Mouse (Mus musculus) left cerebral cortex, adult 2 months (tissue): ENCODE measurements around the gene Ppp1r14a. TPM values are rescaled to one million over a fixed set of nuclear protein-coding genes. Genes with fewer than 3 reads are reported as not detected.

Experiments
- DNase-seq, 2 experiments: peaks; one replicate each; pipeline ENCODE4 v3.0.0; 2021 to 2022; ENCODE audit warnings: low spot score in 2 of 2, mixed read lengths in 1 of 2; ENCODE audit errors: extremely low spot score in 1 of 2
- H3K27ac ChIP-seq: fragments of 200-600 bp; 2 replicates; pipeline ENCODE4 v1.8.1; 2022
- H3K4me3 ChIP-seq: fragments of 200-600 bp; 2 replicates; pipeline ENCODE4 v1.8.1; 2022
- CTCF ChIP-seq: fragments of 200-600 bp; IDR thresholded peaks from 2 replicates; pipeline ENCODE4 v1.8.1; 2022; ENCODE audit warnings: antibody characterized with exemption, mild to moderate bottlenecking, moderate library complexity
- intact Hi-C: fragments of 180-260 bp; cut with DNase I; formaldehyde crosslinking; loops from one replicate; pipeline ENCODE4 v1.15.1; 2025
- total RNA-seq, 2 experiments: library from RNA; stranded (reverse); gene quantifications; 2 replicates each; pipeline ENCODE4 v1.2.3; 2021

The Ppp1r14a gene
- total RNA-seq, 2 experiments from 2014 or later, result 15.1 to 18.2 TPM

GRCm38 (mm10) chr7:29281201-29282073, 7.7 kb upstream of the Ppp1r14a start, which contains the start of gene Spint2:
Gene Spint2, minus strand, starts transcription at chr7:29281912.
- Histone ChIP-seq H3K27ac (no peak within 1 kb of the TSS), H3K4me3 (peak within 1 kb of the TSS; percentile 60)
- DNase-seq, result peak; percentile 40 to 47
- no peak; the same call in 1 of the 2 replicates for TF ChIP-seq CTCF
- intact Hi-C loops, result no loop called here

GRCm38 (mm10) chr7:29282074-29282554, 7.0 kb upstream of the Ppp1r14a start:
- peak overlapping the region; percentile 60 for H3K4me3 ChIP-seq
- TF ChIP-seq CTCF, result no peak
- no peak for DNase-seq
- no peak overlapping the region for H3K27ac ChIP-seq
- intact Hi-C loops, result no loop called here

- no peak overlapping the region for H3K4me3 ChIP-seq
- no peak for DNase-seq
- TF ChIP-seq CTCF, result no peak
- intact Hi-C loops, result no loop called here
- H3K27ac ChIP-seq, result no peak overlapping the region
Measured at GRCm38 (mm10) chr7:29283876-29284275, 5.2 kb upstream of the Ppp1r14a start.

- Histone ChIP-seq H3K27ac (no peak overlapping the region), H3K4me3 (no peak overlapping the region)
- intact Hi-C loops, result no loop called here
- no peak for DNase-seq
- TF ChIP-seq CTCF, result no peak
Measured at GRCm38 (mm10) chr7:29284523-29284922, 4.6 kb upstream of the Ppp1r14a start.

- Histone ChIP-seq H3K27ac (no peak overlapping the region), H3K4me3 (no peak overlapping the region)
- intact Hi-C loops, result loop anchor here (5.0 kb wide), 1 partner anchor 235 kb away; no protein-coding TSS in a partner anchor
- TF ChIP-seq CTCF, result no peak; the same call in 1 of the 2 replicates
- DNase-seq, result no peak
Measured at GRCm38 (mm10) chr7:29287481-29287880, 1.6 kb upstream of the Ppp1r14a start.

GRCm38 (mm10) chr7:29288079-29288478, 1.0 kb upstream of the Ppp1r14a start:
- Histone ChIP-seq H3K27ac (no peak overlapping the region), H3K4me3 (no peak overlapping the region)
- no peak for TF ChIP-seq CTCF
- intact Hi-C loops, result loop anchor here (5.0 kb wide), 1 partner anchor 234 kb away; no protein-coding TSS in a partner anchor
- no peak for DNase-seq

- Histone ChIP-seq H3K27ac (peak overlapping the region; percentile 11; the same call in 1 of the 2 replicates), H3K4me3 (peak overlapping the region; percentile 43)
- no peak for DNase-seq
- intact Hi-C loops, result loop anchor here (5.0 kb wide), 1 partner anchor 232 kb away; no protein-coding TSS in a partner anchor
- no peak for TF ChIP-seq CTCF
Measured at GRCm38 (mm10) chr7:29289856-29290255, 748 bp downstream of the Ppp1r14a start.

GRCm38 (mm10) chr7:29290691-29291485, 1.8 kb downstream of the Ppp1r14a start:
- intact Hi-C loops, result no loop called here
- H3K27ac ChIP-seq, result peak overlapping the region; percentile 73
- no peak for TF ChIP-seq CTCF
- no peak for DNase-seq
- H3K4me3 ChIP-seq, result 0 out of 2 replicates have a peak overlapping the region, but pooled peaks have one; percentile 5

- Histone ChIP-seq H3K27ac (peak overlapping the region; percentile 73), H3K4me3 (0 out of 2 replicates have a peak overlapping the region, but pooled peaks have one; percentile 5)
- intact Hi-C loops, result no loop called here
- no peak for TF ChIP-seq CTCF
- DNase-seq, result no peak
Measured at GRCm38 (mm10) chr7:29291616-29292457, 2.7 kb downstream of the Ppp1r14a start.

- intact Hi-C loops, result no loop called here
- no peak for TF ChIP-seq CTCF
- DNase-seq, result no peak
Measured at GRCm38 (mm10) chr7:29292458-29293098, 3.5 kb downstream of the Ppp1r14a start.

More at GRCm38 (mm10) chr7:29292458-29293098, 3.5 kb downstream of the Ppp1r14a start:
- H3K27ac ChIP-seq, result peak overlapping the region; percentile 22
- no peak overlapping the region for H3K4me3 ChIP-seq
